Mouse (Mus musculus) erythroid progenitor cell, adult 5-6 weeks (primary cell): ENCODE results near the gene Scgb2b26. TPM values are rescaled to one million over a fixed set of nuclear protein-coding genes. Genes with fewer than 3 reads are reported as not detected.
"Not testable (repeated sequence)": the region's sequence is repeated elsewhere in the genome, so short reads cannot be mapped to it uniquely, and the experiment has no call there.

ENCODE experiments used
- ATAC-seq: replicated peaks from 2 replicates; pipeline ENCODE4 v1.8.0; 2016; ENCODE audit warnings: moderate number of reproducible peaks, mild to moderate bottlenecking, moderate TSS enrichment, inconsistent platforms; ENCODE audit not compliant: poor library complexity, low FRiP score, severe bottlenecking
- total RNA-seq, 2 experiments: library from RNA; stranded (forward) in 1 of 2; stranded (reverse) in 1 of 2; fragments of 150-400 nt in 1 of 2; fragments of 186-747, 209-891 nt in 1 of 2; gene quantifications; 2 replicates each; pipeline versions ENCODE4 v1.2.3 to v1.2.4; 2015 to 2017; ENCODE audit warnings: low replicate concordance in 2 of 2

Scgb2b26 gene
- not detected in 2 replicates for total RNA-seq (2015; ENCODE audit: low replicate concordance)
- not detected in 2 replicates for total RNA-seq (2017; ENCODE audit: low replicate concordance)

DNA sequence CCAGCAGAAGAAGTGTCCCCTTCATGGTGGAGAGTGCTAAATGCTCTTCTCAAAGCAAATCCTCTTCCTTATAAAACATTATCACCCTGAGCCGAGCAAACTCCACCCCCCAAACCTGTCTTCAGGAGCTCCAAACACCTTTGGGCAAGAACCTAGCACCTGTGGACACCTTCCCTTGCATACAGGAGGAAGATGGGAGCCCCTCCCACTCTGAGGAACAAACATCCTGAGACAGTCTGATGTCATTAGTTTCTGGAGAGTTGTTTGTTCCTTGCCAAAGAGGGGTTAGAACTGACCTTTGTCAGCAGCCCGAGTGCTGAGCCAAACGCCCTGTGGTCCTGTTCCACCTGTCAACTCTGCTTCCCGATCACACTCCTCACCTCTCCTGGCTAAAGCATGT is at the start of gene Scgb2b26:
TSS of gene Scgb2b26 (minus strand) at position 101 of the 400 bp plus-strand sequence.
- no peak for ATAC-seq

DNA sequence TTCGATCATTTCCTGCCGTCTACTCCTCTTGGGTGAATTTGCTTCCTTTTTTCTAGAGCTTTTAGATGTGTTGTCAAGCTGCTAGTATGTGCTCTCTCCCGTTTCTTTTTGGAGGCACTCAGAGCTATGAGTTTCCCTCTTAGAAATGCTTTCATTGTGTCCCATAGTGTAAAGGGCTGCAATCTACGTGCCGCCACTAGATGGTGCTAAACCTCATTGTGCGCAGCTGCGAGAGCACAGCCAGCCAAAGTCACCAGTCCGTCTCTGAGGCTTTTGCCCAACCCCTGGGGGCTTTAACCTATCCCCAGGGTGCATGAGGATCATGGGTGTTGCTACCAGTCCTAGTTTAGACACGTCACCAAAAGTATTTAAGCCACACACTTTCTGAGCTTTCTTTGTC is 37.4 kb upstream of the Scgb2b26 start:
- ATAC-seq, result not testable (repeated sequence)

DNA sequence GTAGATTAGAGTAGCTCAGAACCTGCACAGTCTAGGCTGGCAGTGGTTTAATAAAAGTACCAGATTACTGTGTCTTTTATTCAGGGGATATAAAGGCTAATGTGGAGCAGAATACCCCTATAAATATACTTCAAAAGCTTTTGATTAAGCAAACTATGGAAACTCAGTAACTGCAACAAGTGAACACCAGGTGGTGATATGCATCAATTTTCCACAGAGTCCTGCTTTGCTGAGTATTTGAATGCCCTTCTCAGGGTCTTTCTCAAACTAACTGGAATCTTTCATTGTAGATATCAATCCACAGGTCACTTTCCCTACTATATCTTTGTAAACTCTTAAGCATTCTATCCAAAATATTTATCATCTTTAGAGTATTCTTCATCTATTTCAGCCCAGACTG is 41.9 kb downstream of the Scgb2b26 start:
- ATAC-seq, result no peak

DNA sequence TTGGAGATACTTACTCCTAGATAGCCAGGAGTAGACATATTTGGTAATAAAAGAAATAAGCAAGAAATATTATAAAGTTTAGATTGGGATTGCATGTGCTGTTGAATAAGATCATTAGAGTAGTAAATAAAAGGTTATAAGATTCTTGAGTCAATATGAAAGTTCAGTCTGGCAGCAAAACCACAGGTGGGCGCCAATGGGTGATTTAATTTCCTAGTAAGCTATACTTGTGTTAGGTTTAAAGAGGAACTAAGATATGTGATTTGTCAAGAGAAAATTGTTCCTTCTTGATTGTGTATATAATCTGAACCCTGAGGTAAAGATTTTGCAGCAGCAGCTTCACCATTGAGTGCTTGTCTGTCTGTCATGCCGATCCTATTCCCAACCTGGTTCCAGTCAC is 44.0 kb downstream of the Scgb2b26 start:
- ATAC-seq, result no peak

DNA sequence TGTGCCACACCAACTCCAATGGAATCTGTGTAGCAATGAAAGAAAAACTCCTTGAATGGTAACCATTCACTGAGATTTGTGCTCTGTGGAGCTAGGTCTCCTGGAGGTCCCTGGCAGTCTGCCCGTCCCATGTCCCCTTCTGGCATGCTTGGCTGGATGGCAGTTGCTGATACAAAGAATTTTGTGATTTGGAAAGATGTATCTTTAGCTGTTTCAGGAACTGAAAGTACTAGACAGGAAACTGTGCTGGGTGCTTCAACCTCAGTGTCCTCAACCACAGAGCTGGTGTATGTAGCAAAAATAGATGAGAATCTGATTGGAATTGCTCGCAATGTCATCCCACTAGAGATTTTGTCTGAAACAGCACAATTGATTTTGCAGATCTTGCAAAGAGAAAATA is 44.8 kb downstream of the Scgb2b26 start:
- ATAC-seq, result no peak

Other genes with a start within 250 kb of the Scgb2b26 start
- not detected in 2 replicates for gene Scgb2b24, start 205.7 kb downstream of the Scgb2b26 start, total RNA-seq (2015; ENCODE audit: low replicate concordance)
- gene Scgb2b24, start 205.7 kb downstream of the Scgb2b26 start, total RNA-seq (2017; ENCODE audit: low replicate concordance), result not detected in 2 replicates
- not detected in 2 replicates for gene Scgb1b24, start 201.2 kb downstream of the Scgb2b26 start, total RNA-seq (2015; ENCODE audit: low replicate concordance)
- not detected in 2 replicates for gene Scgb1b24, start 201.2 kb downstream of the Scgb2b26 start, total RNA-seq (2017; ENCODE audit: low replicate concordance)
- not detected in 2 replicates for gene Scgb2b27, start 68.9 kb upstream of the Scgb2b26 start, total RNA-seq (2015; ENCODE audit: low replicate concordance)
- gene Scgb2b27, start 68.9 kb upstream of the Scgb2b26 start, total RNA-seq (2017; ENCODE audit: low replicate concordance), result not detected in 2 replicates
- not detected in 2 replicates for gene Scgb1b27, start 76.4 kb upstream of the Scgb2b26 start, total RNA-seq (2015; ENCODE audit: low replicate concordance)
- not detected in 2 replicates for gene Scgb1b27, start 76.4 kb upstream of the Scgb2b26 start, total RNA-seq (2017; ENCODE audit: low replicate concordance)
- gene Scgb1b30, start 150.4 kb upstream of the Scgb2b26 start, total RNA-seq (2015; ENCODE audit: low replicate concordance), result not detected in 2 replicates
- not detected in 2 replicates for gene Scgb1b30, start 150.4 kb upstream of the Scgb2b26 start, total RNA-seq (2017; ENCODE audit: low replicate concordance)
- not detected in 2 replicates for gene Wtip, start 188.2 kb upstream of the Scgb2b26 start, total RNA-seq (2015; ENCODE audit: low replicate concordance)
- not detected in 2 replicates for gene Wtip, start 188.2 kb upstream of the Scgb2b26 start, total RNA-seq (2017; ENCODE audit: low replicate concordance)
- 86.9 and 130 TPM in 2 replicates for gene Uba2, start 224.6 kb upstream of the Scgb2b26 start, total RNA-seq (2015; ENCODE audit: low replicate concordance)
- gene Uba2, start 224.6 kb upstream of the Scgb2b26 start, total RNA-seq (2017; ENCODE audit: low replicate concordance), result 52.3 and 91.5 TPM in 2 replicates